Mouse (Mus musculus): Measurements from ENCODE around the gene Wbp2. TPM values are rescaled to one million over a fixed set of nuclear protein-coding genes. Genes with fewer than 3 reads are reported as not detected.
"Not testable (repeated sequence)": the region's sequence is repeated elsewhere in the genome, so short reads cannot be mapped to it uniquely, and the experiment has no call there.

Gene Wbp2
- polyA plus RNA-seq, 1 experiment from 2014 or later: 63.3 TPM

GRCm38 (mm10) chr11:116096213-116097108 lies 9.7 kb upstream of the Wbp2 start:
- ATAC-seq (no peak), DNase-seq (peak; percentile 75)
- H3K27me3 ChIP-seq (ENCODE audit: insufficient read depth, low read length): no peaks in the 10 kb centered on the region
- H3K4me1 ChIP-seq (ENCODE audit: insufficient read depth): peaks cover 30% of the 10 kb centered on the region
- no peak for TF ChIP-seq EP300 (IDR thresholded peaks at IDR 0.05; ENCODE audit: low read depth)
- peak; percentile 71 for TF ChIP-seq CTCF (IDR thresholded peaks at IDR 0.05; ENCODE audit: low read depth)
- H3K36me3 ChIP-seq (replicated peaks; ENCODE audit: insufficient read depth, low read length): no peaks in the 10 kb centered on the region
- no peak overlapping the region for H3K4me3 ChIP-seq (ENCODE audit: low read depth, low read length)
- H3K27ac ChIP-seq (ENCODE audit: low read depth): 0 out of 2 replicates have a peak overlapping the region, but pooled peaks have one; percentile 24
- no peak overlapping the region for H3K9ac ChIP-seq (replicated peaks)
- H3K9me3 ChIP-seq (ENCODE audit: low read length): peaks cover 3% of the 10 kb centered on the region
- 70% methylated on average over 5 of the region's 5 CpGs for WGBS (ENCODE audit: insufficient replicate concordance)
- no peak overlapping the region for H3K4me2 ChIP-seq (ENCODE audit: low read depth, low read length)

- TF ChIP-seq CTCF (IDR thresholded peaks at IDR 0.05; ENCODE audit: low read depth) (no peak), EP300 (IDR thresholded peaks at IDR 0.05; ENCODE audit: low read depth) (no peak)
- Histone ChIP-seq H3K4me2 (ENCODE audit: low read depth, low read length) (no peak overlapping the region), H3K4me3 (ENCODE audit: low read depth, low read length) (no peak overlapping the region), H3K36me3 (replicated peaks; ENCODE audit: insufficient read depth, low read length) (no peaks in the 10 kb centered on the region), H3K9me3 (ENCODE audit: low read length) (peaks cover 3% of the 10 kb centered on the region), H3K27ac (ENCODE audit: low read depth) (no peak overlapping the region), H3K9ac (replicated peaks) (no peak overlapping the region), H3K27me3 (ENCODE audit: insufficient read depth, low read length) (no peaks in the 10 kb centered on the region), H3K4me1 (ENCODE audit: insufficient read depth) (peaks cover 24% of the 10 kb centered on the region)
- ATAC-seq: 0 out of 2 replicates have a peak, but pooled peaks have one; percentile 5
- peak; percentile 33 for DNase-seq
- 32% methylated on average over 3 of the region's 3 CpGs for WGBS (ENCODE audit: insufficient replicate concordance)
Measured at GRCm38 (mm10) chr11:116095573-116095972, 8.8 kb upstream of the Wbp2 start.

GRCm38 (mm10) chr11:116093771-116094565 lies 7.2 kb upstream of the Wbp2 start:
- Histone ChIP-seq H3K4me2 (ENCODE audit: low read depth, low read length) (peak overlapping the region; percentile 49), H3K27ac (ENCODE audit: low read depth) (peak overlapping the region; percentile 72), H3K27me3 (ENCODE audit: insufficient read depth, low read length) (no peaks in the 10 kb centered on the region), H3K9ac (replicated peaks) (peak overlapping the region; percentile 35; the same call in 1 of the 2 replicates), H3K4me3 (ENCODE audit: low read depth, low read length) (no peak overlapping the region), H3K4me1 (ENCODE audit: insufficient read depth) (peaks cover 12% of the 10 kb centered on the region), H3K36me3 (replicated peaks; ENCODE audit: insufficient read depth, low read length) (no peaks in the 10 kb centered on the region), H3K9me3 (ENCODE audit: low read length) (peaks cover 3% of the 10 kb centered on the region)
- no peak; the same call in 1 of the 2 replicates for ATAC-seq
- 22% methylated on average over 16 of the region's 16 CpGs for WGBS (ENCODE audit: insufficient replicate concordance)
- TF ChIP-seq EP300 (IDR thresholded peaks at IDR 0.05; ENCODE audit: low read depth): peak; percentile 46; the same call in 1 of the 2 replicates
- no peak for TF ChIP-seq CTCF (IDR thresholded peaks at IDR 0.05; ENCODE audit: low read depth)
- DNase-seq: no peak

GRCm38 (mm10) chr11:116092959-116093358 lies 6.2 kb upstream of the Wbp2 start:
- not testable (repeated sequence) for DNase-seq; ATAC-seq; H3K27ac ChIP-seq (ENCODE audit: low read depth); H3K27me3 ChIP-seq (ENCODE audit: insufficient read depth, low read length); H3K9me3 ChIP-seq (ENCODE audit: low read length); H3K36me3 ChIP-seq (replicated peaks; ENCODE audit: insufficient read depth, low read length); H3K9ac ChIP-seq (replicated peaks); H3K4me2 ChIP-seq (ENCODE audit: low read depth, low read length); H3K4me3 ChIP-seq (ENCODE audit: low read depth, low read length)
- H3K4me1 ChIP-seq (ENCODE audit: insufficient read depth): peaks cover 20% of the 10 kb centered on the region
- 85% methylated on average over 6 of the region's 6 CpGs for WGBS (ENCODE audit: insufficient replicate concordance)

- DNase-seq: no peak
- no peak for TF ChIP-seq EP300 (IDR thresholded peaks at IDR 0.05; ENCODE audit: low read depth)
- no peak for TF ChIP-seq CTCF (IDR thresholded peaks at IDR 0.05; ENCODE audit: low read depth)
Measured at GRCm38 (mm10) chr11:116091591-116091990, 4.8 kb upstream of the Wbp2 start.

GRCm38 (mm10) chr11:116089545-116089944 lies 2.8 kb upstream of the Wbp2 start:
- no peaks in the 10 kb centered on the region for H3K9me3 ChIP-seq (ENCODE audit: low read length)
- no peak for DNase-seq
- ATAC-seq: no peak
- no peaks in the 10 kb centered on the region for H3K27me3 ChIP-seq (ENCODE audit: insufficient read depth, low read length)
- H3K4me1 ChIP-seq (ENCODE audit: insufficient read depth): peaks cover 40% of the 10 kb centered on the region
- H3K9ac ChIP-seq (replicated peaks): no peak overlapping the region
- H3K36me3 ChIP-seq (replicated peaks; ENCODE audit: insufficient read depth, low read length): peaks cover 8% of the 10 kb centered on the region
- no peak overlapping the region for H3K4me3 ChIP-seq (ENCODE audit: low read depth, low read length)
- TF ChIP-seq CTCF (IDR thresholded peaks at IDR 0.05; ENCODE audit: low read depth) (no peak), EP300 (IDR thresholded peaks at IDR 0.05; ENCODE audit: low read depth) (no peak)
- H3K27ac ChIP-seq (ENCODE audit: low read depth): peak overlapping the region; percentile 14; the same call in 1 of the 2 replicates
- WGBS (ENCODE audit: insufficient replicate concordance): 85% methylated on average over 6 of the region's 6 CpGs
- H3K4me2 ChIP-seq (ENCODE audit: low read depth, low read length): no peak overlapping the region

More at GRCm38 (mm10) chr11:116091591-116091990, 4.8 kb upstream of the Wbp2 start:
- H3K36me3 ChIP-seq (replicated peaks; ENCODE audit: insufficient read depth, low read length): no peaks in the 10 kb centered on the region
- H3K4me1 ChIP-seq (ENCODE audit: insufficient read depth): peaks cover 25% of the 10 kb centered on the region
- 81% methylated on average over 6 of the region's 6 CpGs for WGBS (ENCODE audit: insufficient replicate concordance)
- no peak overlapping the region for H3K4me2 ChIP-seq (ENCODE audit: low read depth, low read length)
- ATAC-seq: no peak
- H3K9ac ChIP-seq (replicated peaks): no peak overlapping the region
- no peak overlapping the region for H3K4me3 ChIP-seq (ENCODE audit: low read depth, low read length)
- peaks cover 2% of the 10 kb centered on the region for H3K9me3 ChIP-seq (ENCODE audit: low read length)
- no peaks in the 10 kb centered on the region for H3K27me3 ChIP-seq (ENCODE audit: insufficient read depth, low read length)
- no peak overlapping the region for H3K27ac ChIP-seq (ENCODE audit: low read depth)
